Mouse (Mus musculus) cortical plate, adult 2 months (tissue): Measurements from ENCODE around the gene Usp22. TPM values are rescaled to one million over a fixed set of nuclear protein-coding genes. Genes with fewer than 3 reads are reported as not detected.
"Not testable (repeated sequence)": the region's sequence is repeated elsewhere in the genome, so short reads cannot be mapped to it uniquely, and the experiment has no call there.

Experiments
- H3K27ac ChIP-seq: fragments of 200-500 bp; 2 replicates; pipeline ENCODE4 v1.5.1; 2012; ENCODE audit warnings: low read length, control low read depth, inconsistent platforms; ENCODE audit not compliant: insufficient read depth
- H3K4me1 ChIP-seq: fragments of 200-500 bp; 2 replicates; pipeline ENCODE4 v1.6.1; 2011; ENCODE audit warnings: low read length; ENCODE audit not compliant: control insufficient read depth, insufficient read depth
- H3K4me3 ChIP-seq: fragments of 200-500 bp; 2 replicates; pipeline ENCODE4 v1.5.1; 2011; ENCODE audit warnings: mild to moderate bottlenecking, low read length, control low read depth; ENCODE audit not compliant: insufficient read depth
- CTCF ChIP-seq: fragments of 200-500 bp; IDR thresholded peaks from 2 replicates; pipeline ENCODE4 v1.5.1; 2011; ENCODE audit warnings: mild to moderate bottlenecking, control low read depth, low read length; ENCODE audit not compliant: insufficient read depth; ENCODE audit errors: extremely low read depth
- POLR2A ChIP-seq: fragments of 200-500 bp; IDR thresholded peaks from 2 replicates; pipeline ENCODE4 v1.6.1; 2011; ENCODE audit warnings: mild to moderate bottlenecking, low read length, control low read depth; ENCODE audit not compliant: insufficient read depth; ENCODE audit errors: extremely low read depth
- polyA plus RNA-seq: library from polyadenylated mRNA; depleted of rRNA; stranded (reverse); fragments of >200 nt; gene quantifications from 2 replicates; pipeline ENCODE4 v1.2.3, GENCODE M21; 2012

Usp22 gene
- polyA plus RNA-seq, 1 experiment: 152 TPM

- Histone ChIP-seq H3K27ac (no peak overlapping the region), H3K4me1 (no peaks in the 10 kb centered on the region), H3K4me3 (peak overlapping the region; percentile 4; the same call in 1 of the 2 replicates)
- TF ChIP-seq CTCF: no peak
These were observed 27.6 kb downstream of the Usp22 start for GRCm38 (mm10) chr11:61147300-61147683.

GRCm38 (mm10) chr11:61146645-61147299 lies 28.1 kb downstream of the Usp22 start:
- Histone ChIP-seq H3K4me1 (no peaks in the 10 kb centered on the region), H3K4me3 (no peak overlapping the region; the same call in 1 of the 2 replicates), H3K27ac (no peak overlapping the region)
- TF ChIP-seq CTCF (peak; percentile 31; the same call in 1 of the 2 replicates), POLR2A (no peak)

DNA sequence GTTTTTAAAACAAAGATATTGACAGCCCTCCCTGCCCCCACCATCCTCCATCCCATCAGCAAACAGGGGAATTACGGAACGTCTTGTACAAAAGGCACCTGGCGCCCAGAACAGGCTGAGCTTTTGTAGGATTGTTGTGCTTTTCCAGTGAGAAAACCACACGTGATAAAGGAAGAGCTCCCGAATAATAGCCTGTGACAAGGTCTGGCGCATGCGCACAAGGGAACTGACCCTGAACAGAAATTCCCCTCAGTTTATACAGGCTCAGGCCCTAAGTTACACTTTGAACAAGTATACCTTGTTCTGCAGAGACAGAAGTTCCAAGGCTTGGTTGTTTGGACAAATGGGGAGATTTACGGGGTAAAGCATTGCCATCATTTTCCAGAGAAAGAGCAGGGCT lies 29.3 kb downstream of the Usp22 start:
- Histone ChIP-seq H3K4me1 (no peaks in the 10 kb centered on the region), H3K4me3 (no peak overlapping the region), H3K27ac (no peak overlapping the region)
- TF ChIP-seq POLR2A (no peak), CTCF (no peak)

DNA sequence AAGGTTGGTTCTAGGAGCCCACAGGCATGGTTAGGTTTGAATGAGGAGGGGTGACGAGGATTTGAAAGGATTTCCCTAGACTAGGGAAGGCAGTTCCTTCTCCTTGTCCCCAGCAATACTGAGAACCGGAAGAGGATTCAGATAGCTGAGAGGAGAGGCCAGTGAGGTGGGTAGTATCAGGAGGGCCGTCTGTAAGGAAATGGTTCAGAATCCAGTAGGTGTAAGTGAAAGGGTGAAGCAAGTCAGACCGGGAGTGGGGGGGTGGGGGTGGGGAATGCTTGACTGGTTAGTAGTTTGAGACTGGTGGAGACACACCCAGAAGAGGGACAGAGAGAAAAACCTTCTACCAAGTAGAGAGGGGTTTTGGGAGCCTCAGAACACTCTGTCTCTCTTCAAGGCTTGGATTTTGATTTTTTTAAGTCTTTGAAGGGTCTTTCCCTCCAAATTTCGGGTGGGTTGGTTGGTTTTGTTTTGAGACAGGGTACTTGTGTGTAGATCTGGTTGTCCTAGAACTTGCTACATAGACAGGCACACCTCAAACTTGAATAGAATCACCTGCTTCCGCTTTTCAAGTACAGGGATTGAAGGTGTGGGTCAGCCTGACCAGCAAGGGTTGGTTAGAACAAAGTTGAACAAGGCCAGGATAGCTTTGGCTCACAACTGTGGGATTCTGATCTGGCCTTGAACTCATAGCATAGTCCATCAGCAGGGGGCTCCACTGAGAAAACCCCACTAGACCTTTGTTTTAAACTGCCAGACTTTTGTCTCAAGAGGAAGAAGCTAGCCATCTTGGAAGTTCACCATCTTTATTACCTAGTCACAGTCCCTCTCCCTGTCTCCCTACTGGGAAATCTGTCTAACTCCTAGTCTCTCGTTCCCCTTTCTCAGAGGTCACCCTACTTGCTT lies 31.0 kb downstream of the Usp22 start:
- Histone ChIP-seq H3K4me1 (no peaks in the 10 kb centered on the region), H3K27ac (no peak overlapping the region), H3K4me3 (no peak overlapping the region)
- TF ChIP-seq CTCF: no peak
- TF ChIP-seq POLR2A: no peak

DNA sequence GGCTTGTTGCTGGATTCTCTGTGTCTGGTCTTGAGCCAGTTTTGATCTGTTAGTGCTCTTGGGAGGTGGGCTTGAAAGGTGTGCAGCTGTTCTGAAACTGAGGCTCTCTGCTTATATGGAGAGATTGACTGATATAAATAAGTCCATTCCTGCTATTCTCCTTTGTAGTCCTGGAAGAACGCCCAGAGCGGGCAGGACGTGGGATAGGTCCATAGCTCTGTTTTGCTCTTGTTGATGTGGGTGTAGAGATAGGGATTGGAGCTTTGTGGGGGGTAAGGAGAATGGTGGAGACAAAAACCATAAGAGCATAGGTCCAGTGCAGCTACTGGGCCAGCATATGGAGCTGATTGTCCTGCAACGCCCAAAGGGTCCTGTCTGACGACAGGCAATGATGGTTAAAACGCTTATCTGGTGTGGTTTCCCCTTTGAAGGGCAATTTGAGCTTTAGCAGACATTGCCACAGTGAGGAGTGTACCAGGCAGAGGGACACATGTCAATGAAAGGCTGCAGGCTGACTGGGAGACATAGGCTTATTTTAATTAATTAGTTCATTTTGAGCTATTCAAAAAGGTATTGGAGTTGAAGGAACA lies 31.8 kb downstream of the Usp22 start:
- TF ChIP-seq CTCF: no peak
- TF ChIP-seq POLR2A: no peak
- H3K27ac ChIP-seq: no peak overlapping the region
- H3K4me3 ChIP-seq: no peak overlapping the region
- no peaks in the 10 kb centered on the region for H3K4me1 ChIP-seq

DNA sequence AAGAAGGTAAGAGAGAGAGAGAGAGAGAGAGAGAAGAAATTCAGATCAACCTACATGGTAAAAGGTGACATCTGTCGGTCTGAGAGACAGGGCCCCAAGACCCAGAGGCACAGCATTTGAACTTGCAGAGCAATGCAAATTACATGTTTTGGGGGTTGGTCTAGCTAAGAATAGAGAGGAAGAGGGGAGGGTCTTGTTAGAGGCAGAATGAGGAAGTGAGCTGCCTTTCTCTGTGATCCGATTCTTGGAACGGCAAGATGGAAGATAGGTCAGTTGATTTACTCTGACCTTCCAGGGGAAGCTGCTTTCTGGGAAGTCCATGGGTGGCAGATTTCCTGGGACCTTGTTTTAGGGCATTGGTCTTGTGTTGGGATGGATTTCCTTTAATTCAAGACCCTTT lies 32.6 kb downstream of the Usp22 start:
- H3K4me3 ChIP-seq: no peak overlapping the region; the same call in 1 of the 2 replicates
- H3K27ac ChIP-seq: no peak overlapping the region
- TF ChIP-seq CTCF: no peak
- no peak for TF ChIP-seq POLR2A
- no peaks in the 10 kb centered on the region for H3K4me1 ChIP-seq

- Histone ChIP-seq H3K27ac (no peak overlapping the region), H3K4me1 (no peaks in the 10 kb centered on the region), H3K4me3 (no peak overlapping the region)
- no peak for TF ChIP-seq POLR2A
- TF ChIP-seq CTCF: no peak
These were observed 33.2 kb downstream of the Usp22 start for GRCm38 (mm10) chr11:61141693-61142092.

GRCm38 (mm10) chr11:61132943-61133342 lies 41.9 kb downstream of the Usp22 start:
- TF ChIP-seq POLR2A (no peak), CTCF (no peak)
- Histone ChIP-seq H3K4me1 (no peaks in the 10 kb centered on the region), H3K27ac (no peak overlapping the region), H3K4me3 (no peak overlapping the region)

GRCm38 (mm10) chr11:61130646-61131045 lies 44.2 kb downstream of the Usp22 start:
- not testable (repeated sequence) for H3K27ac ChIP-seq, H3K4me3 ChIP-seq, H3K4me1 ChIP-seq

GRCm38 (mm10) chr11:61129305-61129704 lies 45.5 kb downstream of the Usp22 start:
- no peak overlapping the region for H3K4me3 ChIP-seq
- TF ChIP-seq POLR2A (no peak), CTCF (no peak)
- no peak overlapping the region for H3K27ac ChIP-seq
- no peaks in the 10 kb centered on the region for H3K4me1 ChIP-seq
